ENCODE assay signal across 24 mouse cellular contexts in genomic region chr13:24868233-24868632, GRCm38 (mm10). TPM values are rescaled to one million over a fixed set of nuclear protein-coding genes. Genes with fewer than 3 reads are reported as not detected.
DNase-seq lines count a peak whose midpoint lies in the region; ATAC-seq and TF ChIP-seq lines count a peak whose summit lies in the region.
"Had no signal": no experiment of that assay in that cellular context is flagged by ENCODE, and none has a peak within 500 bp of the region (broad histone marks: within the 10 kb centered on the region; RNA-seq: fewer than 3 reads in every experiment).

No protein-coding gene starts in this region.

- H3K9me3 ChIP-seq in kidney, embryonic 15.5 days (replicated peaks): no peaks in the 10 kb centered on the region
- H3K9me3 ChIP-seq in kidney, postnatal 0 days (replicated peaks; ENCODE audit: low read length): no peaks in the 10 kb centered on the region
- H3K9me3 ChIP-seq: embryonic facial prominence, embryonic 10.5 days; embryonic facial prominence, embryonic 12.5 days; forebrain, embryonic 13.5 days; forebrain, embryonic 15.5 days; G1E had no signal

- peaks cover 3% of the 10 kb centered on the region; the same call in 1 of the 2 replicates for H3K4me1 ChIP-seq in kidney, adult 2 months (ENCODE audit: control insufficient read depth, insufficient read depth, low read length)
- H3K4me1 ChIP-seq in kidney, embryonic 15.5 days: peaks cover 13% of the 10 kb centered on the region
- H3K4me1 ChIP-seq in kidney, postnatal 0 days (replicated peaks; ENCODE audit: insufficient read depth, low read length): no peaks in the 10 kb centered on the region
- H3K4me1 ChIP-seq: embryonic facial prominence, embryonic 12.5 days; forebrain, embryonic 13.5 days; forebrain, embryonic 15.5 days had no signal

- TF ChIP-seq CTCF in kidney, adult 2 months (conservative IDR thresholded peaks at IDR 0.05; ENCODE audit: insufficient read depth, insufficient read length, low read depth, low read length): no peak
- no peak for TF ChIP-seq CTCF in kidney, postnatal 0 days (IDR thresholded peaks at IDR 0.05; ENCODE audit: low read depth)

- H3K4me2 ChIP-seq in kidney, embryonic 15.5 days: no peak overlapping the region
- H3K4me2 ChIP-seq in kidney, postnatal 0 days (ENCODE audit: low read length): no peak overlapping the region
- H3K4me2 ChIP-seq: embryonic facial prominence, embryonic 12.5 days; forebrain, embryonic 13.5 days; forebrain, embryonic 15.5 days had no signal

- DNase-seq in kidney, adult 2 months: peak; percentile 16
- no peak for DNase-seq in kidney, adult 11 months
- DNase-seq in kidney, adult 8-10 months: no peak
- DNase-seq in kidney, postnatal 0 days (ENCODE audit: low spot score): no peak
- no peak for DNase-seq in kidney, postnatal 4 days
- DNase-seq: adrenal gland, adult 8-10 months; adrenal gland, postnatal 14 days; adrenal gland, postnatal 36 days; B cell, adult 2 months; cerebellum, adult 11-12 months; cerebellum, adult 2 months; cerebellum, adult 9-10 months; cerebellum, postnatal 10 days; cerebellum, postnatal 25 days had no signal

- H3K27ac ChIP-seq in kidney, adult 2 months (ENCODE audit: insufficient read depth, low read depth, low read length): no peak overlapping the region
- H3K27ac ChIP-seq in kidney, embryonic 15.5 days: peak overlapping the region; percentile 38
- no peak overlapping the region for H3K27ac ChIP-seq in kidney, postnatal 0 days
- H3K27ac ChIP-seq: embryonic facial prominence, embryonic 10.5 days; embryonic facial prominence, embryonic 12.5 days; forebrain, embryonic 13.5 days; forebrain, embryonic 15.5 days had no signal

- no peak overlapping the region for H3K9ac ChIP-seq in kidney, embryonic 15.5 days
- H3K9ac ChIP-seq in kidney, postnatal 0 days (ENCODE audit: low read depth, low read length): no peak overlapping the region
- H3K9ac ChIP-seq: embryonic facial prominence, embryonic 12.5 days; forebrain, embryonic 13.5 days; forebrain, embryonic 15.5 days had no signal

- no peaks in the 10 kb centered on the region for H3K36me3 ChIP-seq in kidney, adult 2 months (ENCODE audit: control insufficient read depth, insufficient read depth, low read length)
- no peaks in the 10 kb centered on the region for H3K36me3 ChIP-seq in kidney, embryonic 15.5 days
- no peaks in the 10 kb centered on the region for H3K36me3 ChIP-seq in kidney, postnatal 0 days (ENCODE audit: insufficient read depth, low read length)
- H3K36me3 ChIP-seq: embryonic facial prominence, embryonic 10.5 days; embryonic facial prominence, embryonic 12.5 days; forebrain, embryonic 15.5 days; G1E had no signal

- H3K27me3 ChIP-seq in kidney, adult 2 months (replicated peaks; ENCODE audit: control insufficient read depth, insufficient read depth, low read length): no peaks in the 10 kb centered on the region
- no peaks in the 10 kb centered on the region for H3K27me3 ChIP-seq in kidney, embryonic 15.5 days
- no peaks in the 10 kb centered on the region for H3K27me3 ChIP-seq in kidney, postnatal 0 days (ENCODE audit: insufficient read depth, low read length)
- H3K27me3 ChIP-seq: CH12.LX; embryonic facial prominence, embryonic 12.5 days; forebrain, embryonic 13.5 days; forebrain, embryonic 15.5 days; Patski had no signal

- H3K4me3 ChIP-seq in kidney, adult 2 months (ENCODE audit: insufficient read depth, low read depth, low read length): no peak overlapping the region
- H3K4me3 ChIP-seq in kidney, embryonic 15.5 days (replicated peaks): no peak overlapping the region
- H3K4me3 ChIP-seq in kidney, postnatal 0 days (replicated peaks; ENCODE audit: low read depth, low read length): no peak overlapping the region
- H3K4me3 ChIP-seq: embryonic facial prominence, embryonic 10.5 days; embryonic facial prominence, embryonic 12.5 days; forebrain, embryonic 13.5 days; forebrain, embryonic 15.5 days had no signal

- ATAC-seq in kidney, embryonic 15.5 days (replicated peaks; ENCODE audit: low FRiP score): peak; percentile 49
- ATAC-seq in kidney, postnatal 0 days (replicated peaks; ENCODE audit: low FRiP score, low read depth): peak; percentile 54; the same call in 1 of the 2 replicates
- ATAC-seq: activated CD4-positive, CD25-positive, alpha-beta regulatory T cell, adult 4 months; CD4-positive, CD25-positive, alpha-beta regulatory T cell, adult 4 months; forebrain, embryonic 13.5 days; forebrain, embryonic 15.5 days; Patski had no signal

- TF ChIP-seq POLR2A in kidney, adult 2 months (IDR thresholded peaks at IDR 0.05; ENCODE audit: low read depth, low read length): no peak

- WGBS in kidney, adult 2 months: 82% methylated on average over 7 of the region's 7 CpGs
- 61% methylated on average over 7 of the region's 7 CpGs for WGBS in kidney, embryonic 15.5 days
- 60% methylated on average over 7 of the region's 7 CpGs for WGBS in kidney, postnatal 0 days

RNA-seq across cellular contexts. Expression of gene D130043K22Rik, which starts 23.3 kb away (rescaled TPM):
- polyA plus RNA-seq in kidney, adult 2 months (2012; rRNA removed): 0.57 and 0.67 TPM in 2 replicates
- polyA plus RNA-seq in kidney, embryonic 15.5 days (2015; fragmentation: Nextera tagmentation; extraction: Ambion mirVana): 0.57 and 0.61 TPM in 2 replicates
- 0.82 and 1.1 TPM in 2 replicates for polyA plus RNA-seq in kidney, postnatal 0 days (2015; fragmentation: Nextera tagmentation; extraction: Ambion mirVana)
- polyA plus RNA-seq: G1E had no signal

RNA-seq across cellular contexts. Expression of gene Tdp2, which starts 36.8 kb away (rescaled TPM):
- 19.6 and 19.7 TPM in 2 replicates for polyA plus RNA-seq in kidney, adult 2 months (2012; rRNA removed)
- 63.9 and 65.5 TPM in 2 replicates for polyA plus RNA-seq in kidney, embryonic 15.5 days (2015; fragmentation: Nextera tagmentation; extraction: Ambion mirVana)
- 50.8 and 51.8 TPM in 2 replicates for polyA plus RNA-seq in kidney, postnatal 0 days (2015; fragmentation: Nextera tagmentation; extraction: Ambion mirVana)

RNA-seq across cellular contexts. Expression of gene Acot13, which starts 36.9 kb away (rescaled TPM):
- 259 and 286 TPM in 2 replicates for polyA plus RNA-seq in kidney, adult 2 months (2012; rRNA removed)
- 103 and 105 TPM in 2 replicates for polyA plus RNA-seq in kidney, embryonic 15.5 days (2015; fragmentation: Nextera tagmentation; extraction: Ambion mirVana)
- 238 and 244 TPM in 2 replicates for polyA plus RNA-seq in kidney, postnatal 0 days (2015; fragmentation: Nextera tagmentation; extraction: Ambion mirVana)
